Mouse (Mus musculus) small intestine, adult 2 months (tissue): ENCODE results near the gene Resf1.

Experiments used
- CTCF ChIP-seq: fragments of 200-500 bp; IDR thresholded peaks from 2 replicates; pipeline ENCODE4 v1.5.1; 2012; ENCODE audit warnings: low read depth, mild to moderate bottlenecking, control low read depth, inconsistent platforms, low read length, moderate library complexity, mixed read lengths; ENCODE audit not compliant: insufficient replicate concordance, insufficient read length; ENCODE audit errors: extremely low read depth
- POLR2A ChIP-seq: fragments of 200-500 bp; IDR thresholded peaks from 2 replicates; pipeline ENCODE4 v1.6.1; 2012; ENCODE audit warnings: low read depth, mild to moderate bottlenecking, control low read depth, inconsistent platforms, low read length, moderate library complexity

GRCm38 (mm10) chr6:149338622-149339021 is 29.4 kb downstream of the Resf1 start:
- TF ChIP-seq POLR2A (no peak), CTCF (no peak)
